Mouse (Mus musculus): ENCODE data around the gene Mrpl21.

Mrpl21 gene

DNA sequence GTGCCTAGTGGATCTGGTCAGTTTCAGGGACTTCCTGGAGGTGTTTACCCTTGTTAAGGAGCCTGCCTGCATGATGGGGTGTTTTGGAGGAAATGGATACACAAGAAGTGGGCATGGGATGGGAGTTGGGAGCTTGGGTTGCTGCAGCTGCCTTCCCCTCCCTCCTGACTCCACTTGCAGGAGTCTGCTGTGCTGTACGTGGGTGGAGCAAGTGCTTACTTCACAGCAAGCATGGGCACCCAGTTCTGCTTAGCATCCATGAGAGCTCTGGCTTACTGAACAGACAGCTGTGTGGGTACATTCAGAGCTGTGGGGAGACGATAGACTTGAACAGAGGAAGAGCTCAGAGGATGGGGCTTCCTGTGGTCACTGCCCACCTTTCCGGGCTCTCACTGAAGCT is 58.3 kb downstream of the Mrpl21 start:
- Histone ChIP-seq H3K36me3 (ENCODE audit: control insufficient read depth, insufficient read depth, low read length, poor library complexity, severe bottlenecking) (no peaks in the 10 kb centered on the region), H3K27me3 (ENCODE audit: control insufficient read depth, insufficient read depth, low read length, poor library complexity, severe bottlenecking) (no peaks in the 10 kb centered on the region)
- no peak for DNase-seq (ENCODE audit: low read depth, low spot score)
